Mouse (Mus musculus) cerebellum, adult 2 months (tissue): Measurements from ENCODE around the gene Add3.

Experiments used
- CTCF ChIP-seq: fragments of 200-500 bp; IDR thresholded peaks from 2 replicates; pipeline ENCODE4 v1.5.1; 2011; ENCODE audit warnings: low read depth, mild to moderate bottlenecking, control low read depth, low read length, moderate library complexity, borderline replicate concordance; ENCODE audit not compliant: insufficient read depth
- POLR2A ChIP-seq: fragments of 200-500 bp; IDR thresholded peaks from 2 replicates; pipeline ENCODE4 v1.6.1; 2011; ENCODE audit warnings: low read length, control low read depth, borderline replicate concordance; ENCODE audit not compliant: insufficient read depth

GRCm38 (mm10) chr19:53199711-53200110 is 59.5 kb downstream of the Add3 start:
- TF ChIP-seq POLR2A (no peak), CTCF (no peak)
